Mouse (Mus musculus) spleen, adult 12 weeks (tissue): ENCODE measurements around the gene Mettl7a2.
A peak's percentile ranks its signal among the peaks of the same experiment; 100 is the strongest.
"Not testable (repeated sequence)": the region's sequence is repeated elsewhere in the genome, so short reads cannot be mapped to it uniquely, and the experiment has no call there.

Experiments used
- DNase-seq: peaks from one replicate; pipeline ENCODE4 v3.0.0; 2022; ENCODE audit warnings: low spot score

Mettl7a2 gene

DNA sequence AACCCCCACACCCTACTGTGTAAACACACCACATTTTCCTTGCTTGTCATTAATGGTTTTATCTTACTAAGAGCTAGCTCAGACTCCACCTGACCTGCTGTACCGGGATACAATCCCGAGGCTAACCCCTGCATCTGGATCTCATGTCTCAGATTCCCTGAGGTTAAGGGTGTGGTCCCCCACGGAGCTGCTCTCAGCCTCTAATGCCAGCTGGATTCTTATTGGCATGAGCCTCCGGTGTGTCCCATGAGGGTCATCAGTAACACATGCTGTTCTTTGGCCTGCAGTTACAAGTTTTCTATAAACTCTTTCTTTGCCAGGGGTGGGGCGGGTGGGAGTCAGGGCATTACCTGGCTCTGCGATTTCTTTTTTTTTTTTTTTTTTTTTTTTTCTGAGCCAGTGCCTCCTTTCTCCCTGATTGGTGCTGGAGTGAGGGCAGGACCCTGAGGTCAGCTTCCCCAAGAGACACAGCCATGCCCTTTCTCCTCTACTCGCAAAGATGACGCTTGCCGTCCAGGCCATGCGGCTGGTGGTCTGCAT lies at the start of gene Mettl7a2, which contains the start of gene Methig1:
Gene Mettl7a2, plus strand, starts transcription at position 490 of the 540 bp plus-strand sequence.
Gene Methig1, plus strand, starts transcription at position 439 of the 540 bp plus-strand sequence.
- DNase-seq: no peak

DNA sequence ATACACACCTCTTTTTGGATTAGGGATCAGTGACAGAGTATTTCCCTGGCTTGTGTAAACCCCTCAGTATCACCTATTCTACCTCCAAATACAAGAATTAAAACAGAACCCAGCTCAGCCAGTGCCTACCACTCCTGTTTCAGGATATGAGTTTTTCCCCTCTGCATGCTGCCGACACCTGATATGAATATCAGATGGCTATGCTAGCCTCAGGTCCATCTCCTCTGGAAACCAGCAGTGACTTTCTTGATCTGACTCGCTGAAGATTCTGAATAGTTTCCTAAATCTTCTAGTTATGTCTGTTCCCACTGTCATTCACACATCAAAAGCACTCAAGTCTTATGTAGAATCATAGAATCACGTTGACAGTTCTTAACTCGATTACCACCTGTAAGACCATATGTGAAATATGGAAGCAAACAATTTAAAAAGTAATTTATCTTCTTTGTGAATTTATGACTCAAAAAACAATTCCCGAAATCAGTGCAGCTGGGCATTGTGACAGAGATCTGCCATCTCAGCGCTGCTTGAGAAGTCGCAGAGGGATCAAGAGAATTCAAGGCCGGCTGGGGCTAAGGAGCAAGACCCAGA lies 49.5 kb upstream of the Mettl7a2 start:
- DNase-seq: no peak

DNA sequence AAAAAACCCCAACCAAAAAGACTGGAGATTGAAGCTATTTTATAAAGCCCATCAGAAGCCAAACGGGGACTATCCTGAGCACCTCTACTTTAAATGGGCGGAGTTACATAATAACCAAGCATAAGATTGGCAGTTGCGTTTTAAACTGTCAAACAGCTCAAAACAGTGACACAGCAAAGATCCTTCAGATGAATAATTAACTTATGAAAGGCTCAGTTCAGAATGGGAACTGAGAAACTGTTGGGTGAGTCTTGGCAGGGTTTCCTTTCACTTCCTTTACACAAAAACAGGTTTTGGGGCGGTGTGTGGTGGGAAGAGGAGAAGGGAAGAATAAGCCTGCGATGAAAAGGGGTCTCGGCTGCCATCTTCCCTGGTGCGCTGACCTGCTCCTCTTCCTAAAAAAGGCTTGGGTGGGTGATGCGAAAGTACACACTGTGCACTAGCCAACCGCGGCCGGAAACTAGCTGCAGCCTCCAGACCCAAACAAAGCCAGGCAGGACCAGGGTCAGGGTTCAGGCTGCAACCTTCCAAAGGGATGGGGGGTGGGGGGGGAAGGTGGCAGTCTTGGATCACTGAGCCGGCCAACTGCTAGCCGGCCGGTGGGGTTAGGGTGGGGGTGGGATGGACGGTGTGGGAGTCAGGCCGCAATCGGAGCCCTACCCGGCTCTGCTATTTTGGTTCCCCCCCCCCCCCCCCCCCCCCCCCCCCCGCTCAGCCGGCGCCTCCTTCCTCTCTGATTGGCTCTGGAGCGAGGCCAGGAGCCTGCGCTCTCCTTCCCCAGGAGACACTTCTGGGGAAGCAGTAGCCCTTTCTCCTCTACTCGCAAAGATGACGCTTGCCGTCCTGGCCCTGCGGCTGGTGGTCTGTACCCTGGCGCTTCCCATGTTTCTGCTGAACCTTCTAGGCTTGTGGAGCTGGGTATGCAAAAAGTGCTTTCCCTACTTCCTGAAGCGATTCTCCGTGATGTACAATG lies 48.7 kb upstream of the Mettl7a2 start, which contains the start of gene Mettl7a1:
Gene Mettl7a1, plus strand, starts transcription at position 122 of the 973 bp plus-strand sequence.
- peak; percentile 64 for DNase-seq

DNA sequence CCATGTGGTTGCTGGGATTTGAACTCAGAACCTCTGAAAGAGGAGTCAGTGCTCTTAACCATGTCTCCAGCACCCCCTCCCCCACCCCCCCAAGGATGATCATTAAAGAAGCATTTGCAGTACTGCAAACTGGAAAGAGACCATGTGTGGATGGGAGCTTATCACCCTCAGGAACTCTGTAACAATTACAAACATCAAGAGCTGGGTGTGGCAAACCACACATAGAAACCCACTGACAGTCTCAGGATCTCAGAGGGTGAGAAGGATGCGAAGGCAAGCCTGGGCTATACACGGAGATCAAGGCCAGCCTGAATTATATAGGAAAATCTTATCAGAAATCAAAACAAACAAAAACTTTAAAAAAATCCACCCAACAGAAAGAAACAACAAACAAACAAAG lies 46.8 kb upstream of the Mettl7a2 start:
- DNase-seq: no peak

- DNase-seq: peak; percentile 47
Measured at GRCm38 (mm10) chr15:100307438-100308096, 45.4 kb upstream of the Mettl7a2 start.

GRCm38 (mm10) chr15:100312346-100312745 lies 40.7 kb upstream of the Mettl7a2 start:
- DNase-seq: no peak

DNA sequence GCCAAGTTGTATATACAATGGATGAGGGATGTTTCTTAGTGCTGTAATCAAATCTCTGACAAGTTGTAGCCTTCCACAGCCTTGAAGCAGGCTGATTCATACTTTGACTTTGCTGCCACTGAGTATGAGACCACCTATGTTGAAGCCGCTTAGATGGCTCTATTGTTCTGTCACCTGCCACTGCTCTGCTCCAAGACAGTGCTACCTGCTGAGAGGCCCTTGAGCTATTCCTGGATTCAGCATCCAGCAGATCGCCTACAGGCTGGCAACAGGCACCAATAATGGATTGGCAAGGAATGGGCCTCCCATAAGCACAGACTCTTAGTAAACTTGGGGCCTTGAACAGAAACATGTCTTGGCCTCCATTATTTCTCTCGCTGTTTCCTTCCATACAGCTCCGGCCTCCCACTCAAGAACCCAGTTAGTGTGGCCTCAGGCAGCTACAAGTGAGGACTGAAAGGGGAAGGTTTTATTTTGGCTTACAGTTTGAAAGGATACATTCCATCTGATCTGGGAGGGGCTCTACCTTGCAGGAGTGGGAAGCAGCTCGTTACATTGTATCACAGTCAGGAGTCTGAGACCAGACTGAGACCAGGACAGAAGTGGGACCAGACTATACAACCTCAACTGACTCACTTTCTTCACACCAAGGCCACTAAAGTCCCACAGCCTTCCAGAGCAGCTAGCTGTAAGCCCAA lies 38.4 kb upstream of the Mettl7a2 start:
- DNase-seq: no peak

GRCm38 (mm10) chr15:100318014-100318671 lies 34.9 kb upstream of the Mettl7a2 start:
- not testable (repeated sequence) for DNase-seq

- no peak for DNase-seq
Measured at GRCm38 (mm10) chr15:100319884-100320283, 33.1 kb upstream of the Mettl7a2 start.

GRCm38 (mm10) chr15:100320295-100320905 lies 32.6 kb upstream of the Mettl7a2 start:
- no peak for DNase-seq

DNA sequence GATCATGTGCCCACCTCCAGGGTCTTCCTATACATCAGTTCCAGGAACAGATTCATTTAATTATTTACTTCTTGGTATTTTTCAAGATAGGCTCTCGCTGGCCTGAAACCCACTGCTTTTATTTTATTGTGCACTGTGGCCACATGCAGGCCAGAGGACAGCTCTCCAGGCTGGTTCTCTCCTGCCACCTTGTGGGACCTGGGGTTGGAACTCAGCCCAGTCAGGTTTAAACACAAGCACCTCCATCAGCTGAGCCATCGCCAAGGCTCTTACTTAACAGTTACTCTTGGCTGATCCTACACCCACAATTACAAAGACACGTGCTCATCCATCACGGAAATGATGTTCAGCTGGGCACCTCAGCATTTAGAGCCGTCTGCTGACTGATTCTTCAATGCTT lies 31.9 kb upstream of the Mettl7a2 start:
- DNase-seq: no peak

GRCm38 (mm10) chr15:100324021-100324591 lies 28.9 kb upstream of the Mettl7a2 start:
- peak; percentile 22 for DNase-seq

GRCm38 (mm10) chr15:100325235-100325634 lies 27.8 kb upstream of the Mettl7a2 start:
- DNase-seq: no peak

GRCm38 (mm10) chr15:100328089-100328488 lies 24.9 kb upstream of the Mettl7a2 start:
- DNase-seq: not testable (repeated sequence)

GRCm38 (mm10) chr15:100329336-100329735 lies 23.7 kb upstream of the Mettl7a2 start:
- not testable (repeated sequence) for DNase-seq

- DNase-seq: no peak
Measured at GRCm38 (mm10) chr15:100330739-100331138, 22.3 kb upstream of the Mettl7a2 start.

- DNase-seq: not testable (repeated sequence)
Measured at GRCm38 (mm10) chr15:100332077-100332961, 20.7 kb upstream of the Mettl7a2 start.

- DNase-seq: no peak
Measured at GRCm38 (mm10) chr15:100334629-100335028, 18.4 kb upstream of the Mettl7a2 start, which contains the start of gene Mettl7a3. Gene Mettl7a3 (plus strand): TSS chr15:100334929.

DNA sequence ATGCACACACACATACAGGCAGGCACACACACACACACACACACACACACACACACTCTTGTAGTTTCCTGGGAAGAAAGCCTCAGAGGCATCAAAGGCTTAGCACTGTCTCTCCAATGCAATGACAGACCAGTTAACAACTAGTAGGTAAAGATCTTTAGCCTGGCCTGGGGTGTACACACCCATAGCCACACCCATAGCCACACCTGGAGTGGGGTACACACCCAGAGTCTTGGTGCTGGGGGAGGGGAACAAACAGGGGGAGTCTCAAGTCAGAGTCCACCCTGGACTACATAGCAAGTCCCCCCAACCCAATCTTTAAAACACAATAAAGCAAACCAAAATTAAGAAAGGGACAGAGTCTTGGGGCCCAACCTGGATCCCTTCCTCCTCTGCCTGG lies 15.7 kb upstream of the Mettl7a2 start:
- DNase-seq: not testable (repeated sequence)
